Mouse (Mus musculus) C3H10T1/2 (cell line): ENCODE data around the gene Kbtbd7. TPM values are rescaled to one million over a fixed set of nuclear protein-coding genes. Genes with fewer than 3 reads are reported as not detected.

Source experiments
- polyA plus RNA-seq, 2 experiments: library from polyadenylated mRNA; unstranded; fragments of >200 nt; fragmentation: generic; extraction: Trizol; gene quantifications; one replicate each; pipeline ENCODE4 v1.2.1; 2012; ENCODE audit warnings: missing spikeins in 2 of 2

Kbtbd7 gene
- 1 to 10 TPM in 1 of 2 experiments, under 1 TPM in 1; 0.06 to 1.2 TPM for polyA plus RNA-seq

GRCm38 (mm10) chr14:79425979-79426729, at the start of gene Kbtbd7:
TSS of gene Kbtbd7 (plus strand) at chr14:79426511.

GRCm38 (mm10) chr14:79390265-79390926, 35.9 kb upstream of the Kbtbd7 start, which contains the start of gene Naa16:
TSS of gene Naa16 (minus strand) at chr14:79390778.

GRCm38 (mm10) chr14:79397321-79398122, 28.8 kb upstream of the Kbtbd7 start, which contains the start of gene Mtrf1:
TSS of gene Mtrf1 (plus strand) at chr14:79397772.

GRCm38 (mm10) chr14:79451681-79452590, 25.6 kb downstream of the Kbtbd7 start, which contains the start of gene Kbtbd6:
TSS of gene Kbtbd6 (plus strand) at chr14:79451835.

Other genes with a start within 250 kb of the Kbtbd7 start
- gene Zfp957, start 179.1 kb upstream of the Kbtbd7 start, polyA plus RNA-seq, result not detected
- gene Rgcc, start 124.9 kb upstream of the Kbtbd7 start, polyA plus RNA-seq, result 1 to 10 TPM in 1 of 2 experiments, under 1 TPM in 1; 0.34 to 5.3 TPM
- gene Naa16, start 35.7 kb upstream of the Kbtbd7 start, polyA plus RNA-seq, result 1 to 10 TPM; 1.3 to 3.7 TPM
- gene Mtrf1, start 28.7 kb upstream of the Kbtbd7 start, polyA plus RNA-seq, result 1 to 10 TPM in 1 of 2 experiments, under 1 TPM in 1; 0.12 to 2.4 TPM
- not detected for gene Kbtbd6, start 25.3 kb downstream of the Kbtbd7 start, polyA plus RNA-seq
- gene Elf1, start 54.7 kb downstream of the Kbtbd7 start, polyA plus RNA-seq, result 1 to 10 TPM in 1 of 2 experiments, under 1 TPM in 1; 0.40 to 3.8 TPM
- gene Wbp4, start 55.0 kb downstream of the Kbtbd7 start, polyA plus RNA-seq, result 1 to 10 TPM; 3.2 to 8.7 TPM
- 10 to 100 TPM; 13.4 to 57.2 TPM for gene Sugt1, start 161.2 kb downstream of the Kbtbd7 start, polyA plus RNA-seq
- under 1 TPM in 1 of 2 experiments, not detected in 1; 0.05 TPM for gene Cnmd, start 235.7 kb downstream of the Kbtbd7 start, polyA plus RNA-seq